Comparison of ENCODE assay signal across 25 mouse cellular contexts in genomic region chr9:50681727-50682126, GRCm38 (mm10).
"Had no signal": no experiment of that assay in that cellular context is flagged by ENCODE, and none has a peak within 500 bp of the region (broad histone marks: within the 10 kb centered on the region; RNA-seq: fewer than 3 reads in every experiment).

No protein-coding gene starts in this region.

- H3K9ac ChIP-seq: heart, embryonic 13.5 days; heart, embryonic 15.5 days; hindbrain, embryonic 12.5 days; hindbrain, embryonic 14.5 days; limb, embryonic 12.5 days; liver, embryonic 13.5 days had no signal

- H3K4me2 ChIP-seq: heart, embryonic 11.5 days; heart, embryonic 13.5 days; heart, embryonic 15.5 days; hindbrain, embryonic 12.5 days; hindbrain, embryonic 14.5 days; limb, embryonic 12.5 days; liver, embryonic 11.5 days; liver, embryonic 13.5 days had no signal

- H3K4me3 ChIP-seq: heart, adult 2 months; heart, embryonic 13.5 days; heart, embryonic 15.5 days; hindbrain, embryonic 10.5 days; hindbrain, embryonic 12.5 days; layer of hippocampus, adult 2 months; left cerebral cortex, adult 2 months; limb, embryonic 10.5 days; limb, embryonic 12.5 days; liver, embryonic 13.5 days had no signal

- H3K27ac ChIP-seq: heart, adult 2 months; heart, embryonic 13.5 days; heart, embryonic 15.5 days; hindbrain, embryonic 10.5 days; hindbrain, embryonic 12.5 days; hindbrain, embryonic 14.5 days; hindbrain, postnatal 0 days; layer of hippocampus, adult 2 months; left cerebral cortex, adult 2 months; limb, embryonic 10.5 days; limb, embryonic 12.5 days; liver, embryonic 13.5 days had no signal

- H3K4me1 ChIP-seq: heart, embryonic 13.5 days; heart, embryonic 15.5 days; hindbrain, embryonic 10.5 days; hindbrain, embryonic 12.5 days; limb, embryonic 10.5 days; limb, embryonic 12.5 days had no signal

- H3K9me3 ChIP-seq: heart, embryonic 13.5 days; heart, embryonic 15.5 days; hindbrain, embryonic 10.5 days; hindbrain, embryonic 12.5 days; limb, embryonic 10.5 days; limb, embryonic 12.5 days; liver, embryonic 13.5 days had no signal

- DNase-seq: gastrocnemius, postnatal 14 days; gastrocnemius, postnatal 36 days; heart, adult 2 months; heart, postnatal 14 days; heart, postnatal 36 days; kidney, adult 18-20 months; kidney, adult 8-10 months; kidney, postnatal 10 days; kidney, postnatal 25 days; kidney, postnatal 4 days; liver; liver, embryonic 13.5 days had no signal

- H3K36me3 ChIP-seq: liver, embryonic 13.5 days had no signal

- H3K27me3 ChIP-seq: heart, embryonic 13.5 days; heart, embryonic 15.5 days; hindbrain, embryonic 12.5 days; limb, embryonic 12.5 days; liver, embryonic 13.5 days had no signal

- ATAC-seq: hindbrain, postnatal 0 days; intestine, embryonic 16.5 days had no signal
